Mouse (Mus musculus) forebrain, embryonic 11.5 days (tissue): ENCODE results near the gene Rnf168. TPM values are rescaled to one million over a fixed set of nuclear protein-coding genes. Genes with fewer than 3 reads are reported as not detected.
"Not testable (repeated sequence)": the region's sequence is repeated elsewhere in the genome, so short reads cannot be mapped to it uniquely, and the experiment has no call there.

Experiments
- ATAC-seq: fragments of 200-750 bp; cut with Nextera tagmentation; replicated peaks from 2 replicates; pipeline ENCODE4 v1.8.0; 2017; ENCODE audit warnings: moderate TSS enrichment; ENCODE audit not compliant: low FRiP score
- DNase-seq: peaks from one replicate; pipeline ENCODE4 v3.0.0-alpha.2; 2017; ENCODE audit warnings: low spot score
- H3K27ac ChIP-seq: fragments of 300-500 bp; sonication (generic); 2 replicates; pipeline ENCODE4 v1.5.1; 2014; ENCODE audit warnings: low read depth, low read length
- H3K27me3 ChIP-seq: fragments of 300-500 bp; sonication (generic); 2 replicates; pipeline ENCODE4 v1.6.1; 2014; ENCODE audit warnings: mild to moderate bottlenecking, low read length, mixed read lengths; ENCODE audit not compliant: control insufficient read depth, insufficient read depth
- H3K36me3 ChIP-seq: fragments of 300-500 bp; sonication (generic); 2 replicates; pipeline ENCODE4 v1.6.1; 2014; ENCODE audit warnings: mild to moderate bottlenecking, low read length, moderate library complexity, mixed read lengths; ENCODE audit not compliant: control insufficient read depth, insufficient read depth
- H3K4me1 ChIP-seq: fragments of 300-500 bp; sonication (generic); replicated peaks from 2 replicates; pipeline ENCODE4 v1.6.1; 2014; ENCODE audit warnings: low read length, mixed read lengths; ENCODE audit not compliant: control insufficient read depth, insufficient read depth
- H3K4me2 ChIP-seq: fragments of 300-500 bp; sonication (generic); 2 replicates; pipeline ENCODE4 v1.6.1; 2014; ENCODE audit warnings: low read depth, mild to moderate bottlenecking, low read length, moderate library complexity, mixed read lengths; ENCODE audit not compliant: severe bottlenecking
- H3K4me3 ChIP-seq: fragments of 300-500 bp; sonication (generic); 2 replicates; pipeline ENCODE4 v1.5.1; 2014; ENCODE audit warnings: low read depth, low read length
- H3K9ac ChIP-seq: fragments of 300-500 bp; sonication (generic); 2 replicates; pipeline ENCODE4 v1.6.1; 2014; ENCODE audit warnings: low read length
- H3K9me3 ChIP-seq: fragments of 300-500 bp; sonication (generic); 2 replicates; pipeline ENCODE4 v1.6.1; 2016; ENCODE audit warnings: low read length, mixed read lengths; ENCODE audit not compliant: control insufficient read depth
- WGBS: fragments of 180-500 bp; shearing (Covaris S2); extraction: QIAGEN DNeasy Blood & Tissue Kit; methylation state at CpG from one replicate; pipeline ENCODE4 v1.1.7; 2014; 5-methylcytosine and 5-hydroxymethylcytosine counted together
- polyA plus RNA-seq: library from polyadenylated mRNA; unstranded; fragments of >200 nt; fragmentation: Nextera tagmentation; extraction: Ambion mirVana; gene quantifications from 2 replicates; pipeline ENCODE4 v1.2.1, GENCODE M21; 2014

The Rnf168 gene
- polyA plus RNA-seq, 1 experiment from 2014 or later, result 40.9 TPM

DNA sequence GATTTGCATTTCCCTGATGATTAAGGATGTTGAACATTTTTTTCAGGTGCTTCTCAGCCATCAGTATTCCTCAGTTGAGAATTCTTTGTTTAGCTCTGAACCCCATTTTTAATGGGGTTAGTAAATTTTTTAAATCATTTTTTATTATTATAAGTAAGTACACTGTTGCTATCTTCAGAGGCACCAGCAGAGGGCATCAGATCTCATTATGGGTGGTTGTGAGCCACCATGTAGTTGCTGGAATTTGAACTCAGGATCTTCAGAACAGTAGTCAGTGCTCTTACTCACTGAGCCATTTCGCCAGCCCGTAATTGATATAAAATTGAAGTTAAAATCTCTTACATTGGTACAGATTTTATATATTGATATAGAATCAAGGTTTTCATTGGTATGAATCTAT, 13.0 kb upstream of the Rnf168 start:
- 84% methylated on average over 2 of the region's 2 CpGs for WGBS
- not testable (repeated sequence) for ATAC-seq, H3K4me2 ChIP-seq, H3K9me3 ChIP-seq, DNase-seq, H3K9ac ChIP-seq, H3K4me1 ChIP-seq, H3K36me3 ChIP-seq, H3K27ac ChIP-seq, H3K4me3 ChIP-seq, H3K27me3 ChIP-seq

DNA sequence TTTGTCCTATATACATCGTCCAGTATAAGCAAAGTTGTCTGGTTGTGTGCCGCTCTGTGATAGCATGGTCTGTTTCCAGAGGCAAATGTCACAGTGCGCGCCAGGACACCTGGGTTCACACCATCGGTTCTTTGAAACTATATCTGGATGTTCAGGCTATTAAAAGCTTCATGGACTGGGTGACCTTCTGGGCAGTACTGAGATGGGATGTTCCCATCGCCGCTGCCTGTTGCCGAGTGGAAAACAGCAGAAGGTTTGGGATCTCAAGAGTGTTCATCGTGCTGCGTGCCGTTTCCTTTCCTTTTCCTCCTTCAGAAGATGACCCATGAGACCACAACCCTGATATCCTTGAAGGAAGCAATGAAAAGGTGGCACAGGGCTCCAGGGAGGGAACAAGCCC, 6.0 kb upstream of the Rnf168 start, which contains the start of gene Smco1:
Gene Smco1, plus strand, starts transcription at position 178 of the 400 bp plus-strand sequence.
- WGBS, result 91% methylated on average over 11 of the region's 11 CpGs
- Histone ChIP-seq H3K27ac (no peak within 1 kb of the TSS), H3K4me1 (no peaks in the 10 kb centered on the region), H3K9me3 (no peaks in the 10 kb centered on the region), H3K9ac (no peak within 1 kb of the TSS), H3K36me3 (no peaks in the 10 kb centered on the region), H3K27me3 (no peaks in the 10 kb centered on the region), H3K4me2 (no peak within 1 kb of the TSS), H3K4me3 (no peak within 1 kb of the TSS)
- ATAC-seq (no peak), DNase-seq (no peak)

- WGBS, result 54% methylated on average over 9 of the region's 9 CpGs
- Histone ChIP-seq H3K27me3 (no peaks in the 10 kb centered on the region), H3K36me3 (no peaks in the 10 kb centered on the region), H3K4me1 (no peaks in the 10 kb centered on the region; the same call in 1 of the 2 replicates), H3K4me3 (no peak overlapping the region), H3K4me2 (no peak overlapping the region), H3K27ac (no peak overlapping the region), H3K9ac (no peak overlapping the region), H3K9me3 (no peaks in the 10 kb centered on the region)
- DNase-seq (peak; percentile 53), ATAC-seq (no peak)
Measured at GRCm38 (mm10) chr16:32273338-32273737, 3.9 kb upstream of the Rnf168 start.

GRCm38 (mm10) chr16:32275041-32275440, 2.2 kb upstream of the Rnf168 start:
- no peak for ATAC-seq
- Histone ChIP-seq H3K4me1 (peaks cover 2% of the 10 kb centered on the region; the same call in 1 of the 2 replicates), H3K9ac (no peak overlapping the region), H3K4me2 (no peak overlapping the region), H3K4me3 (no peak overlapping the region), H3K36me3 (peaks cover under 1% of the 10 kb centered on the region; the same call in 1 of the 2 replicates), H3K27ac (no peak overlapping the region), H3K9me3 (peaks cover under 1% of the 10 kb centered on the region; the same call in 1 of the 2 replicates), H3K27me3 (no peaks in the 10 kb centered on the region)
- WGBS, result 92% methylated on average over 6 of the region's 6 CpGs
- DNase-seq, result no peak

GRCm38 (mm10) chr16:32275830-32276229, 1.4 kb upstream of the Rnf168 start:
- DNase-seq, result no peak
- 74% methylated on average over 1 of the region's 1 CpGs for WGBS
- Histone ChIP-seq H3K4me2 (no peak overlapping the region), H3K27me3 (no peaks in the 10 kb centered on the region), H3K4me1 (peaks cover 2% of the 10 kb centered on the region; the same call in 1 of the 2 replicates), H3K9ac (no peak overlapping the region), H3K27ac (no peak overlapping the region), H3K4me3 (no peak overlapping the region), H3K36me3 (peaks cover 4% of the 10 kb centered on the region; the same call in 1 of the 2 replicates), H3K9me3 (peaks cover 2% of the 10 kb centered on the region; the same call in 1 of the 2 replicates)
- no peak for ATAC-seq

- Histone ChIP-seq H3K4me3 (peak overlapping the region; percentile 83), H3K36me3 (peaks cover 4% of the 10 kb centered on the region; the same call in 1 of the 2 replicates), H3K27ac (no peak overlapping the region), H3K9ac (peak overlapping the region; percentile 94), H3K4me1 (peaks cover 2% of the 10 kb centered on the region; the same call in 1 of the 2 replicates), H3K27me3 (no peaks in the 10 kb centered on the region), H3K9me3 (peaks cover 2% of the 10 kb centered on the region; the same call in 1 of the 2 replicates), H3K4me2 (peak overlapping the region; percentile 88)
- WGBS, result 65% methylated on average over 7 of the region's 7 CpGs
- ATAC-seq, result no peak
- no peak for DNase-seq
Measured at GRCm38 (mm10) chr16:32278396-32278795, 1.1 kb downstream of the Rnf168 start.

- no peak for ATAC-seq
- WGBS, result 96% methylated on average over 8 of the region's 8 CpGs
- Histone ChIP-seq H3K36me3 (peaks cover 4% of the 10 kb centered on the region; the same call in 1 of the 2 replicates), H3K4me2 (no peak overlapping the region), H3K4me3 (no peak overlapping the region), H3K27ac (no peak overlapping the region), H3K9ac (no peak overlapping the region), H3K9me3 (peaks cover 2% of the 10 kb centered on the region; the same call in 1 of the 2 replicates), H3K4me1 (peaks cover 2% of the 10 kb centered on the region; the same call in 1 of the 2 replicates), H3K27me3 (no peaks in the 10 kb centered on the region)
- no peak for DNase-seq
Measured at GRCm38 (mm10) chr16:32280211-32280610, 3.0 kb downstream of the Rnf168 start.

DNA sequence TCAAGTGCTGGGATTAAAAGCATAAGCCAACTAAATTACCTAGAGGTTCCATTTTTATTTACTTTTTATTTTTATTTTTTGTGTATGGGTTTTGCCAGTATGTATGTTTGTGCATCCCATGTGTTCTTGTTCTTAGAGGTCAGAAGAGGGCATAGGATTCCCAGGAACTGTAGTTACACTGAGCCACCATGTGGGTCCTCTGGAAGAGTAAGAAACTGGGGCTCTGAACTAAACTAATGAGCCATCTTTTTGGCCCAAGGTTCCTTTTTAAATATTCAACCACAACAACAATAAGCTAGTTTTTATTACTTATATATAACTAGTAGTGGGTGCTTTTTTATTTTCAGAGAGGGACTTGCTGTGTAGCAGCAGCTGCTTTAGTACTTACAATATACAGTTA, 5.3 kb downstream of the Rnf168 start:
- Histone ChIP-seq H3K9ac (no peak overlapping the region), H3K27me3 (no peaks in the 10 kb centered on the region), H3K27ac (no peak overlapping the region), H3K4me1 (peaks cover 2% of the 10 kb centered on the region; the same call in 1 of the 2 replicates), H3K36me3 (peaks cover 4% of the 10 kb centered on the region; the same call in 1 of the 2 replicates), H3K9me3 (peaks cover 2% of the 10 kb centered on the region; the same call in 1 of the 2 replicates), H3K4me2 (no peak overlapping the region), H3K4me3 (no peak overlapping the region)
- ATAC-seq (no peak), DNase-seq (no peak)

DNA sequence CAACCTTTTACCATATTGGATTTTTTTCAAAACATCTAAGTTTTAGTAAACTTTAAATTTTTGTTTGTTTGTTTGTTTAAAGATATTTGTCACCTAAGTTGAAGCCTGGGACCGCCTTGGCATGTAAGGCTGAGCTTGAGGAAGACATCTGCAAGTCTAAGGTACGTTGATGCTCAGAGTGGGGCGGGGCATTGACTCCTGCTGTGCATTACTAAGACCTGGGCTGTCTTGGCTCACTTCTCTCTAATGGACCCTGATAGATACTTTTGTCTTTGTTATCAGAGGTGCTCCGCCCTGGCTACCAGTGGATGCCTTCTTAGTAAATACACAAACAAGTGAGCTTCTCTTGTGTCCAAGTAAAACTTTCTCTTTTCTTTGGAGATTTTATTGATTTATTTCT, 14.6 kb downstream of the Rnf168 start:
- Histone ChIP-seq H3K27me3 (no peaks in the 10 kb centered on the region), H3K36me3 (peaks cover 11% of the 10 kb centered on the region), H3K9me3 (peaks cover 2% of the 10 kb centered on the region; the same call in 1 of the 2 replicates), H3K4me1 (no peaks in the 10 kb centered on the region), H3K4me2 (no peak overlapping the region), H3K4me3 (no peak overlapping the region), H3K9ac (no peak overlapping the region), H3K27ac (no peak overlapping the region)
- ATAC-seq (no peak), DNase-seq (no peak)
- WGBS, result 94% methylated on average over 4 of the region's 4 CpGs
